Mouse (Mus musculus) heart, embryonic 16.5 days (tissue): Measurements from ENCODE around the gene Gm35315. TPM values are rescaled to one million over a fixed set of nuclear protein-coding genes. Genes with fewer than 3 reads are reported as not detected.
A peak's percentile ranks its signal among the peaks of the same experiment; 100 is the strongest.
"Not testable (repeated sequence)": the region's sequence is repeated elsewhere in the genome, so short reads cannot be mapped to it uniquely, and the experiment has no call there.

Experiments
- ATAC-seq: fragments of 200-750 bp; cut with Nextera tagmentation; replicated peaks from 2 replicates; pipeline ENCODE4 v1.8.0; 2017; ENCODE audit warnings: moderate number of reproducible peaks; ENCODE audit not compliant: insufficient read depth, low FRiP score; ENCODE audit errors: extremely low read depth
- H3K27ac ChIP-seq: fragments of 300-500 bp; sonication (generic); 2 replicates; pipeline ENCODE4 v1.5.1; 2014; ENCODE audit warnings: mild to moderate bottlenecking, low read length, control low read depth, moderate library complexity
- H3K27me3 ChIP-seq: fragments of 300-500 bp; sonication (generic); 2 replicates; pipeline ENCODE4 v1.6.1; 2014; ENCODE audit warnings: low read length, mixed read lengths; ENCODE audit not compliant: control insufficient read depth, insufficient read depth
- H3K36me3 ChIP-seq: fragments of 300-500 bp; sonication (generic); 2 replicates; pipeline ENCODE4 v1.6.1; 2014; ENCODE audit not compliant: control insufficient read depth, insufficient read depth
- H3K4me1 ChIP-seq: fragments of 300-500 bp; sonication (generic); 2 replicates; pipeline ENCODE4 v1.6.1; 2014; ENCODE audit warnings: low read length, mixed read lengths; ENCODE audit not compliant: control insufficient read depth, insufficient read depth
- H3K4me2 ChIP-seq: fragments of 300-500 bp; sonication (generic); 2 replicates; pipeline ENCODE4 v1.6.1; 2014; ENCODE audit warnings: low read depth, mild to moderate bottlenecking, control low read depth, low read length
- H3K4me3 ChIP-seq: fragments of 300-500 bp; sonication (generic); 2 replicates; pipeline ENCODE4 v1.5.1; 2014; ENCODE audit warnings: mild to moderate bottlenecking, control low read depth, low read length
- H3K9ac ChIP-seq: fragments of 300-500 bp; sonication (generic); 2 replicates; pipeline ENCODE4 v1.6.1; 2014; ENCODE audit warnings: low read length, control low read depth
- H3K9me3 ChIP-seq: fragments of 300-500 bp; sonication (generic); replicated peaks from 2 replicates; pipeline ENCODE4 v1.6.1; 2016; ENCODE audit warnings: low read length; ENCODE audit not compliant: control insufficient read depth
- WGBS: fragments of 180-500 bp; shearing (Covaris S2); extraction: QIAGEN DNeasy Blood & Tissue Kit; methylation state at CpG from one replicate; pipeline ENCODE4 v1.1.7; 2014; 5-methylcytosine and 5-hydroxymethylcytosine counted together
- polyA plus RNA-seq: library from polyadenylated mRNA; unstranded; fragments of >200 nt; fragmentation: Nextera tagmentation; extraction: Ambion mirVana; gene quantifications from 2 replicates; pipeline ENCODE4 v1.2.1, GENCODE M21; 2015

Gm35315 gene
- polyA plus RNA-seq, 1 experiment from 2014 or later: 0.75 TPM

DNA sequence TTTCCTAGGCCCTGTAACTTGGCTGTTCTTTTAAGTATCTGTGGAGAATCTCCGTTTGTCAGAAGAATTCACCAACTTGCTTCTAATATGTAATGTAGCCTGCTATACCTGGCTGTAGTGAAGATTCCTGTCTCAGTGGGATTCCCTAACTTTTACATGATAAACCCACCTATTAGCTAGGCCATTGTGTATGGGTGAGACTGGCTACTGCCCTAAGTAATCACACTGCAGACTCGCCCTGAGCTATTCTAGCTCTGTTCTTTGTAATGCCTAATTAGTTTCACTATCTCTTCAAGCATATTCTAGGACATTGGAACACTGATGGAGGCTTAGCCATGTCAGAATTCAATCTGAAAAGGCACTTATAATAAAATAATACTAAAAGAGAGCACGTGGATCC, 28.2 kb upstream of the Gm35315 start:
- not testable (repeated sequence) for H3K4me3 ChIP-seq, H3K4me1 ChIP-seq, H3K9me3 ChIP-seq, H3K27me3 ChIP-seq, H3K27ac ChIP-seq, H3K9ac ChIP-seq, ATAC-seq, H3K4me2 ChIP-seq
- H3K36me3 ChIP-seq: peaks cover 24% of the 10 kb centered on the region
- WGBS: 80% methylated on average over 3 of the region's 3 CpGs

DNA sequence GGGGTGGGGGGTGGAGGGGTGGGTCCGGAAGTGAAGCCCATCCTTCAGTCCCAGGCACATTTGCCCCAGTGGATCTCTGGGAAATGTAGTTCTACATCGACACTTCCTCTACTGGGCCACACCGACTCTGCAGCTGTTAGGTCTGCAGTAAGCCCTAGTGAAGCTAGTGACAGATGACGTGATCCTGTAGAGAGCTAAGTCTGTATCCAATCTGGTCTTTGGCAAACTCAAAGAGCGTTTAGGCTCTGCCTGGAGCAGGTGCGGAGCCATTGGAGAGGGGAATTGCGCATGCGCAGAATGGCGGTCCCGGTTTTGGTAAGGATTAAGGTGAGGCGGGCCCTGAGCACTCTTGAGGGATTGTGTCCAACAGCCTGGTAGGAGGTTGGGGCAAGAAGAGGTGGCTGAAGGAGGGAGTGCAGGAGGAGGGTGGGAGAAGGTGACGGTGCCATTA, 15.8 kb upstream of the Gm35315 start, which contains the start of gene Zfp605:
Zfp605 (plus strand) TSS at position 102 of the 451 bp plus-strand sequence.
- peaks cover 15% of the 10 kb centered on the region for H3K4me1 ChIP-seq
- H3K27ac ChIP-seq: peak within 1 kb of the TSS; percentile 92
- peak within 1 kb of the TSS; percentile 77 for H3K9ac ChIP-seq
- H3K4me3 ChIP-seq: peak within 1 kb of the TSS; percentile 80
- peak; percentile 38 for ATAC-seq
- H3K9me3 ChIP-seq: no peaks in the 10 kb centered on the region
- peaks cover 29% of the 10 kb centered on the region for H3K36me3 ChIP-seq
- no peaks in the 10 kb centered on the region for H3K27me3 ChIP-seq
- H3K4me2 ChIP-seq: peak within 1 kb of the TSS; percentile 84
- WGBS: under 1% methylated on average over 12 of the region's 12 CpGs

DNA sequence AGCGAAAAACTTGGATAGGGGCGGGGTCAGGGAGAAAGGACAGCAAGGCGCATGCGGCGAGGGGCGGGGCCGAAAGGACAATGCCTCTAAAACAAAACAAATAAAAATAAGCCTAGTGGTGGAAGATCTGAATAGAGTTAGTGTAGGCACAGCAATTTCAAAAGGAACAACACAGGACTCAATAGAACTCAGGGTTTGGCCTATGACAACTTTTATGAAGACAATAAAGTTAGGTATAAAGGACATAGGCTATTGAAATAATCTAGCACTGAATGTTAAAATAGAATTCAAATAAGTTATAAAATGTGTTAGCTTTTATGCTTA, 14.0 kb upstream of the Gm35315 start:
- Histone ChIP-seq H3K4me3 (peak overlapping the region; percentile 92), H3K9ac (peak overlapping the region; percentile 94), H3K9me3 (no peaks in the 10 kb centered on the region), H3K4me2 (peak overlapping the region; percentile 92), H3K27me3 (no peaks in the 10 kb centered on the region), H3K27ac (peak overlapping the region; percentile 98), H3K4me1 (peaks cover 15% of the 10 kb centered on the region), H3K36me3 (peaks cover 42% of the 10 kb centered on the region)
- ATAC-seq: no peak
- 0% methylated on average over 7 of the region's 7 CpGs for WGBS

DNA sequence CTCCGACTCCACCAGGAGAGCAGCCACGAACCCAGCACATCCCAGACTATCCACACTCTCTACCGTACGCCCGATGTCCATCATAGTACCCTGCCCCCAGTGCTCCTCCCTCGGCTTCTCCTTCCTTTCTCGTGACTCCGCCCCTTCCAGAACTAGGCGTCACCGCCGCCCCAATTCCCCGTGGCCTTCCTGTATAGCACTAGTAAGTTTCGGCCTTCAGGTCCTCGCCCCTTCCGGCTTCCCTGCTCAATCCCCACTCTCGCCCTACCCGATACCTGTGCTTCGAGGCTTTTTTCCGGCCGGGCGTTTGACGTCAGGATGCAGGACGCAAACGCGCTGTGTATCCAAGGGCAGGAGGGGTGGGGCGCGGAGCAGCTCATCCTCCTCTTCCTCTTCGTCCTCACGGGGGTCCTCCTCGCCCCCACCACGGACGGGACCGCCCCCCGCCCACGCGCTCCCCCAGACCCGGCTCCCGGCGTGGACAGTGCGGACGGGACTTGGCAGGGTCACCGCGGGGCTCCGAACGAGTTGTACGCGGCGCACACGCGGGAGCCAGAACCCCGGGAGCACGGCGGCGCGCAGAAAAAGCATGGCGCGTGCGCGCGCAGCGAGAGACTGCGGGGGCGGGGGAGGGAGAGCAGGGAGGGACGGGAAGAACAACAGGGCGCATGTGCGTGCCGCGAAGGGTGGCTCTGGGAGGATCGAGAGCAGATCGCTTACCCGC, 13.5 kb upstream of the Gm35315 start, which contains the start of gene Gtpbp6:
Gtpbp6 (minus strand) TSS at position 617 of the 724 bp plus-strand sequence.
- H3K4me3 ChIP-seq: peak within 1 kb of the TSS; percentile 92
- peak; percentile 88 for ATAC-seq
- H3K36me3 ChIP-seq: peaks cover 42% of the 10 kb centered on the region
- H3K4me1 ChIP-seq: peaks cover 15% of the 10 kb centered on the region
- no peaks in the 10 kb centered on the region for H3K27me3 ChIP-seq
- WGBS: under 1% methylated on average over 71 of the region's 71 CpGs
- H3K9ac ChIP-seq: peak within 1 kb of the TSS; percentile 94
- peak within 1 kb of the TSS; percentile 92 for H3K4me2 ChIP-seq
- no peaks in the 10 kb centered on the region for H3K9me3 ChIP-seq
- H3K27ac ChIP-seq: peak within 1 kb of the TSS; percentile 98

DNA sequence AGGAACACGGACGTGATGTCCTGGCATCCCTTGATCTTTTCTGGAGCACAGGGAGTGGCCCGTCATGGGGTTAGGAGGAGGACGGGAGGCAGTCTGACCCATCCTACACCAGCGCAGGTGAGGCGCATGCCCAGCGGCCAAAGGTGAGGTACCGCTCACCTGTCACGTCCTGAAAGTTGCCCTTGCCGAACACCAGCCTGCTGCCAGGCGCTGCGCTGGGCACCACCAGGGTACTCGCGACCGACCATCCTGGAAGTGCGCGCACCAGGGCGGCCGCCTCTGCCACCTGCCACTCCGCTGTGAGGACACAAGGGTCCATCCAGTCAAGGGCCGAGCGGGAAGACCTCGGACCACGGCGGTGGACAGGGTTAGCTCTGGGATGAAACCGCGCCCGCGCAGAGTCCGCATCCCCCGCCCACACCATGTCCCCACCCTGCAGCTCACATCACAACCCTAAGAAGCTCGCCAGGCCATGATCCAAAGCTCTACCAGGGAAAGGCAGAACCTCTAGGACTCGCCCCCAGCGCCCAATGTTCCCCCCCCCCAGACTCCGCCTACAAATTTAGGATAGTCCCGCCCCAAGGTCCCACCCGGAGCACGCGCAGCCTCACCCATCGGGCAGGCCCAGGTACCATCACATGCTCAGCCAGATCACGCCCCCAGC, 12.8 kb upstream of the Gm35315 start:
- no peak; the same call in 1 of the 2 replicates for ATAC-seq
- Histone ChIP-seq H3K36me3 (peaks cover 41% of the 10 kb centered on the region), H3K4me2 (peak overlapping the region; percentile 92), H3K9ac (peak overlapping the region; percentile 94), H3K27ac (peak overlapping the region; percentile 98), H3K4me1 (peaks cover 17% of the 10 kb centered on the region), H3K9me3 (no peaks in the 10 kb centered on the region), H3K4me3 (peak overlapping the region; percentile 92), H3K27me3 (no peaks in the 10 kb centered on the region)
- 15% methylated on average over 41 of the region's 41 CpGs for WGBS

DNA sequence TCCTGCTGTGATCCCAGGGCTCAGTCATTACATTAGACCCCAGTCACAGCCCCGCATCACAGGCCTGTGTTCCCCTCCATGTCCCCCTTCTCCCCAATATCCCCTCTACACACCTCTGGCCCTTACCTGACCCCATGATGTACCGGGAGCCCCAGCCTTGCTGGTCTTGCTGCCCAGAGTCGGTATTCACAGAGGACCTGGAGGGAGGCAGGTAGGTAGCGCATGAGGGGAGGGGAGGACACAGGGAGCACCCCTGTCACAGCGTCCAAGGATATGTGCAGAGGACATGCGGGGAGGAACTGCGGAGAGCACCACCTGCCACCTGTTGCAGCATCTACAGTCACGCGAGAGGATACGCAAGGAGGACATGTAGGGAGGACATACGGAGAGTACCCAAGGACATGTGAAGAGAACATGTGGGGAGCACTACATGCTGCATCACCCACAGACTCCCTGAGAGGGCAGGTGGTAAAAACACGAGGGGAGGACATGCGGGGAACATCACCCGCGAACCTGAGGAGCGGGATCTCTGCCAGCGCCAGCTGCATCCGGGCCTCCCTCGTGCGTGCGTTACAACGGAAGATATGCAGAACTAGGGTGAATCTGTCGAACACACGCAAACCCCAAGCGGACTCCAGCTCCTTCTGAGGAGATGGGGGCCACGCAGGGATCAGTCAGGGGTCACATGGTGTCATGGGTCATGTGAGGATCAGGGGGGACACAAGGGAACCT, 12.1 kb upstream of the Gm35315 start:
- ATAC-seq: no peak
- Histone ChIP-seq H3K4me2 (peak overlapping the region; percentile 92), H3K27me3 (no peaks in the 10 kb centered on the region; the same call in 1 of the 2 replicates), H3K36me3 (peaks cover 41% of the 10 kb centered on the region), H3K9ac (peak overlapping the region; percentile 94; the same call in 1 of the 2 replicates), H3K4me3 (peak overlapping the region; percentile 92), H3K4me1 (peaks cover 23% of the 10 kb centered on the region), H3K9me3 (no peaks in the 10 kb centered on the region), H3K27ac (no peak overlapping the region)
- 96% methylated on average over 26 of the region's 26 CpGs for WGBS

DNA sequence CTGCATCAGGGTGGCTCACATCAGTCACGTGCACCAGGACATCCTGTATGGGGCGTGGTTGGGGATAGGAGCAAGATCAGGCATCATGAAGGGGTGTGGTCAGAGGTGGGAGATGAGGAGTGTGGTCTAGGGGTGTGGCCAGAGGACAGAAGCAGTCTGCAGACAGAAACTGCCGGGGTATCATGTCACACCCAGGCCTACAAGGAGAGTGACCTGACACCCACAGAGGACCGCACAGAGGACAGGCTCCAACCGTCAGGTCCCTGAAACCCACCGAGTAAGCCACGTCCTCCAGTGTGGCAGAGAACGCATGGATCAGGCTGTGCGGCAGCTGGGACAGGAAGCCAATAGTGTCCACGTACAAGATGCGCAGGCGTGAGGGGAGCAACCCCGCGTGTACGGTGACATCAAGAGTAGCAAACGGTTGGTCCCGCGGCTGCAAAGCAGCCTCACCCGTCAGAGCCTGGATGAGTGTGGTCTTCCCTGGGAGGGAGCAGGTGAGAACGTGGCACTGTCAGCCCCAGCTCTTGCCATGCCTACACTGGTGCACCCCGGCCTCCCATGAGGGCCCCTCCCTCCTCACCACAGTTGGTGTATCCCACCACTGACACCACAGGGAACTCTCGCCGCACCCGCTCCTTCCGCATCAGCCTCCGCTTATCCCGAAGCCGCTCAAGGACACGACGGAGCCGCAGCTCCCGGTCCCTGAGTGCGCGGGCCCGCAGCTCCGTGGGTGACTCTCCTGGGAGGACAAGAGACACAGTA, 10.6 kb upstream of the Gm35315 start:
- H3K4me3 ChIP-seq: no peak overlapping the region
- H3K27ac ChIP-seq: no peak overlapping the region
- peaks cover 41% of the 10 kb centered on the region for H3K36me3 ChIP-seq
- no peaks in the 10 kb centered on the region for H3K9me3 ChIP-seq
- no peak overlapping the region for H3K4me2 ChIP-seq
- peaks cover 4% of the 10 kb centered on the region for H3K27me3 ChIP-seq
- 94% methylated on average over 36 of the region's 36 CpGs for WGBS
- H3K4me1 ChIP-seq: peaks cover 29% of the 10 kb centered on the region
- ATAC-seq: no peak
- H3K9ac ChIP-seq: no peak overlapping the region

DNA sequence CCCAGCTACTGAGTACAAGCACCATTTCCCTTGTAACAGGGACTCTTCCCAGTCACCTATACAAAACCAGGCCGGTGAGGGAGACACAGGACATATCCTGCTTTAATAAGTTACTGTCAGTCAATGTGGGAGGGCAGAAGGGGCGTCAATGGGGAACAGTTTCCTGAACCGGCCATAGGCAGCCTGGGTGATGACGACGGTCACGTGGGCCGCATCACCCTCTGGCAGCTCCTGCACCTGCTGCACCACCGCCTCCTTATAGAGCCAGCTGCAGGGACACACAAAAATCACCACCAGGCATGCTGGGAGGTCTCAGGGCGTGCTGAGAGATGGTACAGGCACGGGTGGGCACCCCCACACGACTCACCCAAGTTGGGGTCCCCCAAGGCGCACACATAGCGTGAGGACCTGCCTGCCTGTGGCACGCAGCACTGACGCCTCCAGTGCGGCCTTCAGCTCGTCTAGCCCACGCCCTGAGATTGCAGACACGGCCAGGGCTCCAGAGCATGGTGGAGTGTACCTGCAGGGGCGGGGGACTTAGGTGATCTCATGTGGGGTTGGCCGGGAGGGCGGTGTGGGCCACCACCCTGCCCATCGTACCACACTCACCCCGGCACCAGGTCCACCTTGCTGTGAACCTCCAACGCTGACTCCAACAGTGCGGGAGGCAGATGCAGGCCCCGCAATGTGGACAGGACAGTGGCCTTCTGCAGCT, 9.8 kb upstream of the Gm35315 start:
- peaks cover 4% of the 10 kb centered on the region for H3K27me3 ChIP-seq
- no peaks in the 10 kb centered on the region for H3K9me3 ChIP-seq
- 93% methylated on average over 27 of the region's 27 CpGs for WGBS
- H3K4me2 ChIP-seq: no peak overlapping the region
- no peak overlapping the region for H3K4me3 ChIP-seq
- no peak for ATAC-seq
- peaks cover 41% of the 10 kb centered on the region for H3K36me3 ChIP-seq
- H3K4me1 ChIP-seq: peaks cover 29% of the 10 kb centered on the region
- H3K9ac ChIP-seq: no peak overlapping the region
- no peak overlapping the region for H3K27ac ChIP-seq
